Mouse (Mus musculus) hindbrain, embryonic 14.5 days (tissue): ENCODE data around the gene Spic. TPM values are rescaled to one million over a fixed set of nuclear protein-coding genes. Genes with fewer than 3 reads are reported as not detected.
"Not testable (repeated sequence)": the region's sequence is repeated elsewhere in the genome, so short reads cannot be mapped to it uniquely, and the experiment has no call there.

Experiments used
- ATAC-seq: fragments of 200-750 bp; cut with Nextera tagmentation; 2 replicates; pipeline ENCODE4 v1.8.0; 2017; ENCODE audit warnings: moderate number of reproducible peaks, mild to moderate bottlenecking, moderate TSS enrichment, moderate library complexity; ENCODE audit not compliant: low FRiP score
- DNase-seq: peaks from one replicate; pipeline ENCODE4 v3.0.0-alpha.2; 2015; ENCODE audit warnings: low spot score
- H3K27ac ChIP-seq: fragments of 300-500 bp; sonication (generic); 2 replicates; pipeline ENCODE4 v1.5.1; 2014; ENCODE audit warnings: mild to moderate bottlenecking, moderate library complexity
- H3K27me3 ChIP-seq: fragments of 300-500 bp; sonication (generic); 2 replicates; pipeline ENCODE4 v1.6.1; 2014; ENCODE audit warnings: mild to moderate bottlenecking, low read length, mixed read lengths; ENCODE audit not compliant: control insufficient read depth, insufficient read depth
- H3K36me3 ChIP-seq: fragments of 300-500 bp; sonication (generic); replicated peaks from 2 replicates; pipeline ENCODE4 v1.6.1; 2014; ENCODE audit not compliant: control insufficient read depth, insufficient read depth
- H3K4me1 ChIP-seq: fragments of 300-500 bp; sonication (generic); replicated peaks from 2 replicates; pipeline ENCODE4 v1.6.1; 2014; ENCODE audit warnings: antibody characterized with exemption, low read length, mixed read lengths; ENCODE audit not compliant: control insufficient read depth, insufficient read depth
- H3K4me2 ChIP-seq: fragments of 300-500 bp; sonication (generic); replicated peaks from 2 replicates; pipeline ENCODE4 v1.6.1; 2014; ENCODE audit warnings: mild to moderate bottlenecking, moderate library complexity
- H3K4me3 ChIP-seq: fragments of 300-500 bp; sonication (generic); replicated peaks from 2 replicates; pipeline ENCODE4 v1.5.1; 2014; ENCODE audit warnings: mild to moderate bottlenecking, low read length
- H3K9ac ChIP-seq: fragments of 300-500 bp; sonication (generic); 2 replicates; pipeline ENCODE4 v1.6.1; 2014
- H3K9me3 ChIP-seq: fragments of 300-500 bp; sonication (generic); 2 replicates; pipeline ENCODE4 v1.6.1; 2016; ENCODE audit warnings: low read length; ENCODE audit not compliant: control insufficient read depth
- WGBS: fragments of 180-500 bp; shearing (Covaris S2); extraction: QIAGEN DNeasy Blood & Tissue Kit; methylation state at CpG from one replicate; pipeline ENCODE4 v1.1.7; 2014; 5-methylcytosine and 5-hydroxymethylcytosine counted together
- polyA plus RNA-seq: library from polyadenylated mRNA; unstranded; fragments of >200 nt; fragmentation: Nextera tagmentation; extraction: Ambion mirVana; gene quantifications from 2 replicates; pipeline ENCODE4 v1.2.1, GENCODE M21; 2014

Spic gene
- polyA plus RNA-seq, 1 experiment from 2014 or later, result 0.17 TPM

GRCm38 (mm10) chr10:88669719-88670118, 15.1 kb downstream of the Spic start:
- no peak for DNase-seq
- 37% methylated on average over 1 of the region's 1 CpGs for WGBS

GRCm38 (mm10) chr10:88663856-88664255, 21.0 kb downstream of the Spic start:
- not testable (repeated sequence) for H3K4me1 ChIP-seq

More at GRCm38 (mm10) chr10:88669719-88670118, 15.1 kb downstream of the Spic start:
- Histone ChIP-seq H3K36me3 (no peaks in the 10 kb centered on the region), H3K9me3 (no peaks in the 10 kb centered on the region), H3K9ac (no peak overlapping the region), H3K4me1 (no peaks in the 10 kb centered on the region), H3K27ac (no peak overlapping the region), H3K4me2 (no peak overlapping the region), H3K4me3 (no peak overlapping the region), H3K27me3 (no peaks in the 10 kb centered on the region)
- no peak for ATAC-seq

GRCm38 (mm10) chr10:88658918-88659317, 25.9 kb downstream of the Spic start:
- WGBS, result 88% methylated on average over 4 of the region's 4 CpGs
- Histone ChIP-seq H3K9ac (no peak overlapping the region), H3K4me3 (no peak overlapping the region), H3K4me2 (no peak overlapping the region), H3K36me3 (no peaks in the 10 kb centered on the region), H3K27ac (no peak overlapping the region), H3K4me1 (no peaks in the 10 kb centered on the region), H3K9me3 (no peaks in the 10 kb centered on the region), H3K27me3 (no peaks in the 10 kb centered on the region)
- DNase-seq (no peak), ATAC-seq (no peak)

More at GRCm38 (mm10) chr10:88663856-88664255, 21.0 kb downstream of the Spic start:
- DNase-seq, H3K27ac ChIP-seq, H3K27me3 ChIP-seq, H3K9ac ChIP-seq, H3K4me2 ChIP-seq, H3K9me3 ChIP-seq, H3K36me3 ChIP-seq, ATAC-seq, H3K4me3 ChIP-seq: not testable (repeated sequence)

GRCm38 (mm10) chr10:88645448-88645847, 39.4 kb downstream of the Spic start:
- no peaks in the 10 kb centered on the region for H3K36me3 ChIP-seq
- no peak for DNase-seq
- H3K4me3 ChIP-seq, result no peak overlapping the region
- WGBS, result 77% methylated on average over 5 of the region's 5 CpGs
- H3K9me3 ChIP-seq, result no peaks in the 10 kb centered on the region
- ATAC-seq, result no peak
- H3K4me2 ChIP-seq, result no peak overlapping the region
- no peaks in the 10 kb centered on the region for H3K27me3 ChIP-seq
- no peaks in the 10 kb centered on the region for H3K4me1 ChIP-seq
- H3K27ac ChIP-seq, result no peak overlapping the region
- no peak overlapping the region for H3K9ac ChIP-seq

GRCm38 (mm10) chr10:88631330-88631953, 53.4 kb downstream of the Spic start:
- H3K4me3 ChIP-seq, result no peak overlapping the region
- no peaks in the 10 kb centered on the region for H3K4me1 ChIP-seq
- WGBS, result 90% methylated on average over 10 of the region's 10 CpGs
- H3K9ac ChIP-seq, result no peak overlapping the region
- DNase-seq (no peak), ATAC-seq (no peak)
- H3K36me3 ChIP-seq, result no peaks in the 10 kb centered on the region
- H3K4me2 ChIP-seq, result no peak overlapping the region
- no peaks in the 10 kb centered on the region for H3K9me3 ChIP-seq
- H3K27ac ChIP-seq, result no peak overlapping the region
- H3K27me3 ChIP-seq, result no peaks in the 10 kb centered on the region

- H3K36me3 ChIP-seq, result no peaks in the 10 kb centered on the region
- no peak overlapping the region for H3K27ac ChIP-seq
- no peak overlapping the region for H3K4me2 ChIP-seq
- H3K4me1 ChIP-seq, result no peaks in the 10 kb centered on the region
- 91% methylated on average over 2 of the region's 2 CpGs for WGBS
- no peaks in the 10 kb centered on the region for H3K9me3 ChIP-seq
- no peaks in the 10 kb centered on the region for H3K27me3 ChIP-seq
- no peak overlapping the region for H3K9ac ChIP-seq
- no peak for ATAC-seq
- no peak for DNase-seq
- no peak overlapping the region for H3K4me3 ChIP-seq
Observed at GRCm38 (mm10) chr10:88630663-88631329, 54.0 kb downstream of the Spic start.

GRCm38 (mm10) chr10:88627052-88627451, 57.8 kb downstream of the Spic start:
- no peak overlapping the region for H3K4me3 ChIP-seq
- no peaks in the 10 kb centered on the region for H3K36me3 ChIP-seq
- H3K4me2 ChIP-seq, result no peak overlapping the region
- 64% methylated on average over 4 of the region's 4 CpGs for WGBS
- no peaks in the 10 kb centered on the region for H3K9me3 ChIP-seq
- ATAC-seq (no peak; the same call in 1 of the 2 replicates), DNase-seq (no peak)
- H3K4me1 ChIP-seq, result no peaks in the 10 kb centered on the region
- no peak overlapping the region for H3K27ac ChIP-seq
- no peaks in the 10 kb centered on the region for H3K27me3 ChIP-seq
- no peak overlapping the region for H3K9ac ChIP-seq

GRCm38 (mm10) chr10:88626176-88626575, 58.6 kb downstream of the Spic start:
- Histone ChIP-seq H3K27me3 (no peaks in the 10 kb centered on the region), H3K27ac (no peak overlapping the region), H3K9ac (no peak overlapping the region), H3K4me3 (no peak overlapping the region), H3K9me3 (no peaks in the 10 kb centered on the region), H3K4me1 (no peaks in the 10 kb centered on the region), H3K4me2 (no peak overlapping the region), H3K36me3 (no peaks in the 10 kb centered on the region)
- DNase-seq (no peak), ATAC-seq (no peak)
- 73% methylated on average over 3 of the region's 3 CpGs for WGBS
